Mouse (Mus musculus) B cell, adult 67 days (primary cell): ENCODE results near the gene Fdx1l. TPM values are rescaled to one million over a fixed set of nuclear protein-coding genes. Genes with fewer than 3 reads are reported as not detected.

Experiments
- total RNA-seq, 2 experiments: library from RNA; stranded (reverse); gene quantifications; 4 replicates each; pipeline ENCODE4 v1.2.4; 2023

Gene Fdx1l
- 10 to 100 TPM; 27.0 to 29.9 TPM for total RNA-seq

GRCm38 (mm10) chr9:21073044-21073840, at the start of gene Fdx1l, which contains the start of gene Gm49373:
TSS of gene Fdx1l (minus strand) at chr9:21073614.
TSS of gene Gm49373 (minus strand) at chr9:21073096.

GRCm38 (mm10) chr9:21091707-21092320, 18.4 kb upstream of the Fdx1l start, which contains the start of the genes Gm38431 and Raver1:
TSS of gene Gm38431 (minus strand) at chr9:21091997.
TSS of gene Raver1 (minus strand) at chr9:21092008.

GRCm38 (mm10) chr9:21067006-21067684, 6.3 kb downstream of the Fdx1l start, which contains the start of gene Zglp1:
TSS of gene Zglp1 (minus strand) at chr9:21067093.

GRCm38 (mm10) chr9:21031896-21032351, 41.5 kb downstream of the Fdx1l start, which contains the start of gene Icam5:
TSS of gene Icam5 (plus strand) at chr9:21032073.

GRCm38 (mm10) chr9:21029291-21030054, 43.9 kb downstream of the Fdx1l start, which contains the start of gene Icam4:
TSS of gene Icam4 (plus strand) at chr9:21029373.

Other genes with a start within 250 kb of the Fdx1l start
- gene A230050P20Rik, start 205.0 kb downstream of the Fdx1l start, total RNA-seq, result 10 to 100 TPM; 46.3 to 59.5 TPM
- 1 to 10 TPM in 1 of 2 experiments, under 1 TPM in 1; 0.71 to 1.0 TPM for gene Angptl6, start 193.9 kb downstream of the Fdx1l start, total RNA-seq
- gene Ppan, start 185.4 kb downstream of the Fdx1l start, total RNA-seq, result 100 to 1,000 TPM; 123 to 133 TPM
- gene Eif3g, start 175.0 kb downstream of the Fdx1l start, total RNA-seq, result 100 to 1,000 TPM; 184 to 200 TPM
- gene Dnmt1, start 113.7 kb downstream of the Fdx1l start, total RNA-seq, result 10 to 100 TPM; 76.1 to 83.9 TPM
- gene S1pr2, start 96.8 kb downstream of the Fdx1l start, total RNA-seq, result 1 to 10 TPM; 2.5 to 3.1 TPM
- gene Mrpl4, start 70.9 kb downstream of the Fdx1l start, total RNA-seq, result 10 to 100 TPM; 54.8 to 56.5 TPM
- 10 to 100 TPM; 58.0 TPM for gene Icam1, start 57.6 kb downstream of the Fdx1l start, total RNA-seq
- under 1 TPM in 1 of 2 experiments, not detected in 1; 0.73 TPM for gene Icam4, start 44.2 kb downstream of the Fdx1l start, total RNA-seq
- gene Icam5, start 41.5 kb downstream of the Fdx1l start, total RNA-seq, result under 1 TPM; 0.18 to 0.29 TPM
- gene Zglp1, start 6.5 kb downstream of the Fdx1l start, total RNA-seq, result 1 to 10 TPM in 1 of 2 experiments, not detected in 1; 2.0 TPM
- gene Gm49373, start 518 bp downstream of the Fdx1l start, total RNA-seq, result 1 to 10 TPM; 2.0 to 2.3 TPM
- 10 to 100 TPM in 1 of 2 experiments, 1 to 10 TPM in 1; 7.7 to 10.6 TPM for gene Gm38431, start 18.4 kb upstream of the Fdx1l start, total RNA-seq
- gene Raver1, start 18.4 kb upstream of the Fdx1l start, total RNA-seq, result 100 to 1,000 TPM; 109 to 117 TPM
- 10 to 100 TPM; 64.0 to 68.8 TPM for gene Tyk2, start 57.6 kb upstream of the Fdx1l start, total RNA-seq
- 100 to 1,000 TPM; 103 to 110 TPM for gene Cdc37, start 76.4 kb upstream of the Fdx1l start, total RNA-seq
- gene Pde4a, start 92.1 kb upstream of the Fdx1l start, total RNA-seq, result 10 to 100 TPM; 10.2 to 10.4 TPM
- gene Keap1, start 165.7 kb upstream of the Fdx1l start, total RNA-seq, result 10 to 100 TPM; 30.9 to 43.4 TPM
- under 1 TPM; 0.30 to 0.35 TPM for gene S1pr5, start 174.8 kb upstream of the Fdx1l start, total RNA-seq
- gene Atg4d, start 191.7 kb upstream of the Fdx1l start, total RNA-seq, result 10 to 100 TPM; 55.8 to 57.5 TPM
- 100 to 1,000 TPM; 151 to 153 TPM for gene Kri1, start 214.4 kb upstream of the Fdx1l start, total RNA-seq
- 10 to 100 TPM; 28.0 to 33.7 TPM for gene Cdkn2d, start 217.8 kb upstream of the Fdx1l start, total RNA-seq
- 1 to 10 TPM; 2.7 to 2.9 TPM for gene Ap1m2, start 238.7 kb upstream of the Fdx1l start, total RNA-seq
- gene Slc44a2, start 247.1 kb upstream of the Fdx1l start, total RNA-seq, result 100 to 1,000 TPM; 368 to 370 TPM